24 mouse cellular contexts compared by ENCODE assay signal in genomic region chr5:139373889-139374444, GRCm38 (mm10). TPM values are rescaled to one million over a fixed set of nuclear protein-coding genes. Genes with fewer than 3 reads are reported as not detected.
DNase-seq lines count a peak whose midpoint lies in the region; ATAC-seq and TF ChIP-seq lines count a peak whose summit lies in the region.
"Had no signal": no experiment of that assay in that cellular context is flagged by ENCODE, and none has a peak within 500 bp of the region (broad histone marks: within the 10 kb centered on the region; RNA-seq: fewer than 3 reads in every experiment).

No protein-coding gene starts in this region.

- H3K4me3 ChIP-seq in gastrocnemius, adult 2 months: no peak overlapping the region
- H3K4me3 ChIP-seq in liver, adult 2 months (ENCODE audit: insufficient read depth, low read depth, low read length): no peak overlapping the region
- H3K4me3 ChIP-seq in liver, embryonic 11.5 days (ENCODE audit: low read depth, low read length): no peak overlapping the region
- H3K4me3 ChIP-seq in cerebellum, adult 2 months (replicated peaks; ENCODE audit: insufficient read depth, low read depth, low read length): no peak overlapping the region
- H3K4me3 ChIP-seq: embryonic facial prominence, embryonic 10.5 days; heart, adult 2 months; heart, embryonic 15.5 days; limb, embryonic 12.5 days; midbrain, embryonic 10.5 days had no signal

- no peak for TF ChIP-seq POLR2A in liver, adult 2 months (IDR thresholded peaks at IDR 0.05; ENCODE audit: extremely low read depth, insufficient read depth, low read length)
- no peak for TF ChIP-seq POLR2A in cerebellum, adult 2 months (IDR thresholded peaks at IDR 0.05; ENCODE audit: borderline replicate concordance, insufficient read depth, low read length)

- peaks cover 3% of the 10 kb centered on the region; the same call in 1 of the 2 replicates for H3K79me2 ChIP-seq in liver, adult 2 months (ENCODE audit: control insufficient read depth, insufficient read depth, low read length)

- no peaks in the 10 kb centered on the region for H3K36me3 ChIP-seq in liver, adult 2 months (ENCODE audit: control insufficient read depth, insufficient read depth, low read length)
- H3K36me3 ChIP-seq in liver, embryonic 11.5 days (ENCODE audit: control insufficient read depth, insufficient read depth, low read length): no peaks in the 10 kb centered on the region
- H3K36me3 ChIP-seq: embryonic facial prominence, embryonic 10.5 days; heart, embryonic 15.5 days; limb, embryonic 12.5 days; midbrain, embryonic 10.5 days had no signal

- ATAC-seq in liver, embryonic 11.5 days (replicated peaks; ENCODE audit: low FRiP score): no peak
- ATAC-seq: hindbrain, postnatal 0 days had no signal

- no peak for TF ChIP-seq CTCF in gastrocnemius, adult 2 months (IDR thresholded peaks at IDR 0.05)
- TF ChIP-seq CTCF in liver, adult 2 months (IDR thresholded peaks at IDR 0.05; ENCODE audit: low read depth, low read length): no peak
- TF ChIP-seq CTCF in cerebellum, adult 2 months (IDR thresholded peaks at IDR 0.05; ENCODE audit: borderline replicate concordance, insufficient read depth, low read depth, low read length): no peak

- no peaks in the 10 kb centered on the region for H3K9me3 ChIP-seq in liver, embryonic 11.5 days (ENCODE audit: control insufficient read depth, low read length)
- H3K9me3 ChIP-seq: embryonic facial prominence, embryonic 10.5 days; heart, embryonic 15.5 days; limb, embryonic 12.5 days; midbrain, embryonic 10.5 days had no signal

- peaks cover 52% of the 10 kb centered on the region for H3K4me1 ChIP-seq in liver, adult 2 months (ENCODE audit: control insufficient read depth, insufficient read depth, low read length)
- H3K4me1 ChIP-seq in liver, embryonic 11.5 days (replicated peaks; ENCODE audit: control insufficient read depth, insufficient read depth, low read length): peaks cover 91% of the 10 kb centered on the region
- peaks cover under 1% of the 10 kb centered on the region for H3K4me1 ChIP-seq in cerebellum, adult 2 months (ENCODE audit: control insufficient read depth, insufficient read depth, low read length)

- intact Hi-C loops in gastrocnemius, adult 2 months (cut with DNase I): no loop called here

- no peaks in the 10 kb centered on the region for H3K27me3 ChIP-seq in liver, adult 2 months (ENCODE audit: control insufficient read depth, insufficient read depth, low read length)
- no peaks in the 10 kb centered on the region for H3K27me3 ChIP-seq in liver, embryonic 11.5 days (replicated peaks; ENCODE audit: control insufficient read depth, insufficient read depth, low read length)
- no peaks in the 10 kb centered on the region for H3K27me3 ChIP-seq in cerebellum, adult 2 months (ENCODE audit: control insufficient read depth, insufficient read depth, low read length)
- H3K27me3 ChIP-seq: heart, embryonic 15.5 days; limb, embryonic 12.5 days had no signal

- 21% methylated on average over 6 of the region's 6 CpGs for WGBS in liver, adult 2 months
- 60% methylated on average over 6 of the region's 6 CpGs for WGBS in liver, embryonic 11.5 days
- 87% methylated on average over 6 of the region's 6 CpGs for WGBS in cerebellum, adult 2 months

- peak overlapping the region; percentile 45 for H3K9ac ChIP-seq in liver, adult 2 months (ENCODE audit: low read depth, low read length)
- H3K9ac ChIP-seq in liver, embryonic 11.5 days (ENCODE audit: low read depth, low read length): no peak overlapping the region
- H3K9ac ChIP-seq: heart, embryonic 15.5 days; limb, embryonic 12.5 days had no signal

- peak; percentile 21 for DNase-seq in gastrocnemius, adult 2 months
- no peak for DNase-seq in gastrocnemius, postnatal 4 days (ENCODE audit: low spot score in 2 of 2)
- peak; percentile 76 for DNase-seq in liver, adult 2 months (ENCODE audit: extremely low read depth, low read depth, low spot score)
- no peak for DNase-seq in liver
- no peak for DNase-seq in liver, embryonic 11.5 days (ENCODE audit: low spot score)
- no peak for DNase-seq in urinary bladder, adult 18-20 months (ENCODE audit: low spot score in 2 of 2)
- no peak for DNase-seq in cerebellum, adult 2 months
- no peak for DNase-seq in embryo, embryonic 9.5 days (ENCODE audit: extremely low spot score)
- DNase-seq: adrenal gland, adult 8-10 months; cerebellum, adult 11 months; gastrocnemius, postnatal 10 days; heart, adult 2 months; heart, postnatal 4 days; lung, adult 2 months; retina, postnatal 1 day; thymus, postnatal 14 days had no signal

- no peak overlapping the region for H3K27ac ChIP-seq in gastrocnemius, adult 2 months
- peak overlapping the region; percentile 89 for H3K27ac ChIP-seq in liver, adult 2 months (replicated peaks; ENCODE audit: insufficient read depth, low read depth, low read length)
- H3K27ac ChIP-seq in liver, embryonic 11.5 days (ENCODE audit: low read depth, low read length): peak overlapping the region; percentile 19; the same call in 1 of the 2 replicates
- no peak overlapping the region for H3K27ac ChIP-seq in cerebellum, adult 2 months (ENCODE audit: insufficient read depth, low read length)
- H3K27ac ChIP-seq: embryonic facial prominence, embryonic 10.5 days; heart, adult 2 months; hindbrain, postnatal 0 days; limb, embryonic 12.5 days; midbrain, embryonic 10.5 days had no signal

- no peak overlapping the region for H3K4me2 ChIP-seq in liver, embryonic 11.5 days
- H3K4me2 ChIP-seq: heart, embryonic 15.5 days; limb, embryonic 12.5 days had no signal

RNA-seq across cellular contexts. Expression of gene Gpr146, which starts 3.5 kb away (rescaled TPM):
- total RNA-seq in gastrocnemius, adult 2 months (2021): 10 to 100 TPM; 26.5 to 41.2 TPM
- total RNA-seq in gastrocnemius, postnatal 4 days (2021): 10 to 100 TPM in 1 of 2 experiments, 1 to 10 TPM in 1; 8.8 to 10.2 TPM
- 36.5 and 57.1 TPM in 2 replicates for total RNA-seq in liver, adult 2 months (2014; rRNA removed)
- polyA plus RNA-seq in liver, adult 2 months (2012; rRNA removed): 43.5 and 70.7 TPM in 2 replicates
- polyA plus RNA-seq in liver, embryonic 11.5 days (2014; fragmentation: Nextera tagmentation; extraction: Ambion mirVana): 13.4 and 15.1 TPM in 2 replicates
- 16.4 and 17.3 TPM in 2 replicates for polyA plus RNA-seq in cerebellum, adult 2 months (2012; rRNA removed)

RNA-seq across cellular contexts. Expression of gene Cyp2w1, which starts 21.6 kb away (rescaled TPM):
- total RNA-seq in gastrocnemius, adult 2 months (2021): not detected
- not detected for total RNA-seq in gastrocnemius, postnatal 4 days (2021)
- total RNA-seq in liver, adult 2 months (2014; rRNA removed): not detected in 2 replicates
- polyA plus RNA-seq in liver, adult 2 months (2012; rRNA removed): not detected in 2 replicates
- polyA plus RNA-seq in liver, embryonic 11.5 days (2014; fragmentation: Nextera tagmentation; extraction: Ambion mirVana): not detected in 2 replicates
- polyA plus RNA-seq in cerebellum, adult 2 months (2012; rRNA removed): not detected in 2 replicates
- total RNA-seq: adrenal gland, adult 8-10 months; gastrocnemius, postnatal 10 days; heart, adult 2 months; heart, postnatal 4 days; hindbrain, postnatal 0 days; layer of hippocampus, postnatal 10 days; midbrain, postnatal 0 days had no signal
- polyA plus RNA-seq: embryonic facial prominence, embryonic 10.5 days; forebrain, embryonic 11.5 days; heart, adult 2 months; heart, embryonic 15.5 days; hindbrain, postnatal 0 days; midbrain, embryonic 10.5 days; midbrain, postnatal 0 days had no signal

RNA-seq across cellular contexts. Expression of gene Cox19, which starts 22.7 kb away (rescaled TPM):
- total RNA-seq in gastrocnemius, adult 2 months (2021): 10 to 100 TPM; 48.7 to 69.6 TPM
- total RNA-seq in gastrocnemius, postnatal 4 days (2021): 10 to 100 TPM; 58.0 to 61.4 TPM
- 23.6 and 25.2 TPM in 2 replicates for total RNA-seq in liver, adult 2 months (2014; rRNA removed)
- 82.4 and 86.1 TPM in 2 replicates for polyA plus RNA-seq in liver, adult 2 months (2012; rRNA removed)
- polyA plus RNA-seq in liver, embryonic 11.5 days (2014; fragmentation: Nextera tagmentation; extraction: Ambion mirVana): 98.1 and 103 TPM in 2 replicates
- 87.4 and 91.1 TPM in 2 replicates for polyA plus RNA-seq in cerebellum, adult 2 months (2012; rRNA removed)

RNA-seq across cellular contexts. Expression of gene C130050O18Rik, which starts 31.1 kb away (rescaled TPM):
- total RNA-seq in gastrocnemius, adult 2 months (2021): under 1 TPM; 0.15 to 0.33 TPM
- total RNA-seq in gastrocnemius, postnatal 4 days (2021): under 1 TPM; 0.80 to 0.88 TPM
- total RNA-seq in liver, adult 2 months (2014; rRNA removed): 0.18 and 0.54 TPM in 2 replicates
- 0.56 and 1.6 TPM in 2 replicates for polyA plus RNA-seq in liver, adult 2 months (2012; rRNA removed)
- 1.5 and 1.6 TPM in 2 replicates for polyA plus RNA-seq in liver, embryonic 11.5 days (2014; fragmentation: Nextera tagmentation; extraction: Ambion mirVana)
- polyA plus RNA-seq in cerebellum, adult 2 months (2012; rRNA removed): 0.21 and 0.25 TPM in 2 replicates
- total RNA-seq: hindbrain, postnatal 0 days; midbrain, postnatal 0 days had no signal
- polyA plus RNA-seq: midbrain, postnatal 0 days had no signal

RNA-seq across cellular contexts. Expression of gene Adap1, which starts 48.5 kb away (rescaled TPM):
- 1 to 10 TPM in 1 of 2 experiments, under 1 TPM in 1; 0.89 to 1.0 TPM for total RNA-seq in gastrocnemius, adult 2 months (2021)
- 1 to 10 TPM; 5.4 to 6.9 TPM for total RNA-seq in gastrocnemius, postnatal 4 days (2021)
- total RNA-seq in liver, adult 2 months (2014; rRNA removed): 1.5 TPM in 2 replicates
- polyA plus RNA-seq in liver, adult 2 months (2012; rRNA removed): 0.60 and 1.3 TPM in 2 replicates
- polyA plus RNA-seq in liver, embryonic 11.5 days (2014; fragmentation: Nextera tagmentation; extraction: Ambion mirVana): 7.2 and 8.1 TPM in 2 replicates
- 156 and 163 TPM in 2 replicates for polyA plus RNA-seq in cerebellum, adult 2 months (2012; rRNA removed)

Comparison
In these comparisons a context has a peak if more than half of its experiments do, and no peak if none do; other contexts are left out.
1. DNase-seq: peak in gastrocnemius, adult 2 months (single experiment) and liver, adult 2 months (single experiment); none in gastrocnemius, postnatal 4 days (0 of 2), liver (single experiment), liver, embryonic 11.5 days (single experiment), urinary bladder, adult 18-20 months (0 of 2), cerebellum, adult 2 months (0 of 2) and embryo, embryonic 9.5 days (single experiment).
2. H3K27ac ChIP-seq: peak in liver, adult 2 months (single experiment) and liver, embryonic 11.5 days (single experiment); none in gastrocnemius, adult 2 months (single experiment) and cerebellum, adult 2 months (single experiment).